Mouse (Mus musculus) cerebellum, adult (tissue): ENCODE measurements around the gene Rbms2.

Source experiments
- ATAC-seq: cut with Nextera tagmentation; 2 replicates; pipeline ENCODE4 v1.9.2; 2017; ENCODE audit warnings: mild to moderate bottlenecking, moderate library complexity, mixed read lengths; ENCODE audit not compliant: insufficient number of reproducible peaks, low FRiP score, low TSS enrichment

The Rbms2 gene

DNA sequence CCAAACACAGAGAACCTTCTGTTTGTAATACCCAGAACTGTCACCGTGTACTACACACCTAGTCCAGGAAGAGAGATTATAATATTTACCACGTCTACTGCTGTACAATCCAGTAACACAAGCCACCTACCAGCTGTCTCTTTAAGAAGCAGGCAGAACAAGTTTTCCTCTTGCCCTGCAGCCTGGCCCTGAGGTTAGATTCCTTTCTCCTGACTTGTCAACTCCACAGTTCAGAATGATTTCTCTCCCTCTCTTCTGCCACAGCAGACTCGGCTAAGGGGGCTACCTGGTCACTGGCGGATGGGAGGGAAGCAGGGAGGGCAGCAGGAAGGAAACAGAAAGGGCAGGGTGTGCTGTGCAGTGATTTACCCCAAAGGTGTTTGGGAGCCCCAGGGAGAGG is 36.4 kb downstream of the Rbms2 start:
- no peak for ATAC-seq

GRCm38 (mm10) chr10:128142165-128142564 is 37.9 kb downstream of the Rbms2 start:
- ATAC-seq: no peak

- ATAC-seq: no peak
Observed at GRCm38 (mm10) chr10:128140236-128140952, 39.7 kb downstream of the Rbms2 start.

GRCm38 (mm10) chr10:128135374-128135773 is 44.7 kb downstream of the Rbms2 start:
- ATAC-seq: no peak

DNA sequence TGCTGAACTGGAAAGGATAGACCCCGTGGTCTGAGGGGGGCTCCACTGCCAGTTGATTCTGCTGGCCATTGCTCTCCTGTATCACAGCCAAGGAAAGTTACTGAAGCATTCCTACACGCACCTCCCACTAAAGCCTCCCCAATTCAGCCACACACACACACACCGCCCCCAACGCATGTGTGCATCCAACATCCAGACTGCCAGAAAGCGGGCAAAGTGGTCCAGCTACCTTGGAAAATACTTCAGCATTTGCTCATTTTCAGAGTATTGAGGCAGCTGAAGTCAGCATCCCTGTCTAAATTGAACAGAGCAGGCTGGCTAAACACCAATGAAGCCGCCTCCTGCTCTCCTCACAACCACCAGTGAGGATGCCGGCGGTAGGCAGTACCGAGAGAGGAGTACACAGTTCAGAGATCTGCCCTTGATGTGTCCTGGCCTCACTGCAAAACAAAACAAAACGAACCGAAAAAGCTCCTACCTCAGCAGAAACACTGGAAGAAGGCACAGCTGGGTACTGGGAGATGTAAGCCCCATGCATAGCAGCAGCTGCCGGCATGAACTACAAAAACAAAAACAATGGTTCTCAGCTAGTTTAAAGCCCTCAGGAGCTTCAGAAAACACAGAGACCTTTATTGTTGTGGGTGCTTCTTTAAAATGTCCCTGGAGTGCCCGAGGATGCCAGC is 46.3 kb downstream of the Rbms2 start:
- no peak for ATAC-seq

GRCm38 (mm10) chr10:128131812-128132211 is 48.3 kb downstream of the Rbms2 start:
- ATAC-seq: no peak

- no peak for ATAC-seq
Observed at GRCm38 (mm10) chr10:128131297-128131696, 48.8 kb downstream of the Rbms2 start.

DNA sequence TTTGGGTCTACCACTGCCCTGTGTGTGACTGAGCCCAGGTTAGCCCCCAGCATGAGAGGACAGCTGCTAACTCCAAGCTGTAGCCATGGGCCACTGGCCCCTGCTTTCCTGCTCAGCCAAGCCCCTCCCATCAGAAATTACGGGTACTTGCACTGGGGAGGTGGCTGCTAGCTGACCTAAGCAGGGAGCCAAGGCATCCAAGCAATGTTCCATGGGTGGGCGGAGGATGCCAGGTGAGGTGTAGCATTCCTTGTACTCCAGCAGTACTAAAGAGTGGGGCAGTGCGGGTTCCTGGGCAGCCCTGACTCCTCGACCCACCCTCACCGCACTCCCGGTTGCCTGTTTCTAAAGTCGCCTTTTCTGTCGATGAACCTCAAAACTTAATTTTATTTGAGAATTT is 52.0 kb downstream of the Rbms2 start:
- ATAC-seq: no peak

- no peak for ATAC-seq
Observed at GRCm38 (mm10) chr10:128127497-128127896, 52.6 kb downstream of the Rbms2 start.

DNA sequence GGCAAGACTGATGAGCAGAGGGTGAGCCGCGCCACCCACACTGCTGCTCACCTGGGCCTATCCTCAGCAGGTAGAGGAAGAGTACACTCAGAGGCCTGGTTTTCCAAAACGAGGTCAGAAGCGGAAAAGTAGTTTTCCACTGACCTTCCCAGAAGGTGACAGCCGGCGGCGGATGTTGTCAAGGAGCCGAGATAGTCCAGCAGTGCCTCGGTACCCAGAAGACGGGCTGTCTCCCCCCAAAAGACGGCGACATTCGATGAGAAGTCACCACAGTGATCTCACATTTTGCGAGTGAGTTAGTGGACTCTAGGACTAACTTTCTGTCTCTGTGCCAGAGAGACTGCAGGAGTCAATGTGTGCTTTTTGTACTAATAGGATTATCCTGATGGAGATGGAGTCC is 54.1 kb downstream of the Rbms2 start:
- no peak for ATAC-seq

GRCm38 (mm10) chr10:128124831-128125230 is 55.3 kb downstream of the Rbms2 start:
- ATAC-seq: no peak

DNA sequence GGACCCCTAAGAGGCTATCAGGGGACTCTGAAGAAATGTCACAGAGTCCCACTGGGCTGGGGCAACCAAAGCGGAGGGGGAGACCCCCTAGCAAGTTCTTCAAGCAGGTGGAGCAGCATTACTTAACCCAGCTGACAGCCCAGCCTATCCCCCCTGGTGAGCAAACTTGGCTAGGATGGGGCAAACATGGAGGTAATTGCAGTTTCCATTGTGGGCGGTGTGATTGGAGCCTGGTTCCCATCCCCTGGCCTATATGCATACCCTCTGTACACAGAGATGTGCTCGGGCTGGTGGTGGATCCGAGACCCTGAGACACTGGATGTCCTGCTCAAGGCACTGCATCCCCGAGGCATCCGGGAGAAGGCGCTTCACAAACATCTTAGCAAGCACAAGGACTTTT is 56.3 kb downstream of the Rbms2 start:
- no peak for ATAC-seq

DNA sequence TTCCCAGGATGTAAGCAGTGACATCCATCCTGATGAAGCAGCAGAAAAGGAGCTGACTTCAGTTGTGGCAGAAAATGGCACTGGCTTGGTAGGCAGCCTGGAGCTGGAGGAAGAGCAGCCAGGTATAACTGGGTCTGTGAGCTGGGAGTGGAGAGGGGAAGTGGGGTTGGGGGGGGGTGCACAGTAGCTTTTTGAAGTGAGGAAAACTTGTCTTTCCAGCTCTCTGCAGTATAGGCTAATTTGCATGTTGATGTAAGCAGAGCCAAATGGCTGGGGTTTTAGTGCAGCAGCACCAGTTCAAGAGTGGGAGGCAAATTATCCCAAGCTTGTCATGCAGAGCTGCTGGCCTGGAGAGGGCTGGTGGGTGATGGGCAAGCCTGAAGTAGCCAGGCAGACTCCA is 68.9 kb downstream of the Rbms2 start:
- no peak for ATAC-seq

- ATAC-seq: no peak
Observed at GRCm38 (mm10) chr10:128110103-128110761, 69.9 kb downstream of the Rbms2 start.

DNA sequence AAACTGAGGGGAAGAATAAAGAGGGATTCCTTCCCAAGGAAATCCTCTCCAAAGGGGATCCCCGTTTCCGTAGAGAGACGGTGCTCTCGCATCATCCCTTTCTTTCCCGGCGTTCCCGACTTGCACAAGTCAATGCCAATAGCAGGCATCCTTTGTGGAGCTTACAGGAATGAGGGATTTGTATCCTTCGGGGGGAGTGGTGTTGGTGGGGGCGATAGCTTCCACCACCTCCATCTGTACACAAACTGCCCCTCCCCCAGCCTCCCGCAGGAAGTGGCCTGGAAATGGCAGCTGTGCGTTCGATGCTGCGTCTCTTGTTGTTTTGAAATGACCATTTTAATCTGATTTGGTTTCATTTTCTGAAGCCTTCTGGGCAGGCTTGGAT is 82.5 kb downstream of the Rbms2 start:
- no peak for ATAC-seq

DNA sequence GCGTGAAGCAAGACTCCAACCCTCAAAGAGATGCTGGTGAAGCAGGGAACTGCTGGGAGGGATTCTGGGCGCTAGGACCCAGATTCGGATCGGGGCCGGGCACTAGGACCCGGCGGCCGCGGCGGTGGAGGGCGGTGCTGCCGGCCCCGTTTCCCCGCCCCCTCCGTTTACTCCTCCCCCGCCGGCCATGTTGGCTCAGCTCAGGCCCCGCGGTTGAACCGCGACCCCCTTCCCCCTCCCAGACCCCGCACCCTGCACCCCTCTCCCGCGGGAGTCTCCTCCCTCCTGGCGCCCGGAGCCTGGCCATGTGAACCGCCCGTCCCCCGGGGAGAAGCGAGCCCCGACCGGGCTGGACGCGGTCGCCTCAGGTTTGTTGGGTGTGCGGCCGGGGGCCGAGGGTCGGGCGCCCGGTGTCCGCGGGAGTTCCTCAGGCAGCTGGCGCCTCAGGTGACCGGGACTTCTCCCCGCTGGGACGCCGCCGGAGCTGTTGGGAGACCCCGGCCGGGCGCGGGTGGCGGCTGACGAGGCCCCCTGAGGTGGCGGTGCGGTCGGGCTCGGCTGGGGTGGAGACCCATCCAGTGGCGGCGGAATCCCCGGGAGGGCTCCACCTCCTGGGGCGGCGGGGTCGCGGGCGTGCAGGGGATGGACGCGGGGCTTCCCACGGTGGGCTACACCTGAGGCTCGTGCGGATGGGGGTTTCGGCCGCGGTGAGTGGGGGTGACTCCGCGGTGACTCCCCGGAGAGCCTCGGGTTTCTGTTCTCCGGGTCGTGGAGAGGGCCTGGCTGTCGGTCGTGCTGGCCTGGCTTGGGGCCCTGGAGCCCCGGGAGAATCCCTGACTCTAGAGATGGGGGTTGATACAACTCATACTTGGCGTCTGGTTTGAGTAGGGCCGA is 83.2 kb downstream of the Rbms2 start:
- peak; percentile 56; the same call in 1 of the 2 replicates for ATAC-seq

DNA sequence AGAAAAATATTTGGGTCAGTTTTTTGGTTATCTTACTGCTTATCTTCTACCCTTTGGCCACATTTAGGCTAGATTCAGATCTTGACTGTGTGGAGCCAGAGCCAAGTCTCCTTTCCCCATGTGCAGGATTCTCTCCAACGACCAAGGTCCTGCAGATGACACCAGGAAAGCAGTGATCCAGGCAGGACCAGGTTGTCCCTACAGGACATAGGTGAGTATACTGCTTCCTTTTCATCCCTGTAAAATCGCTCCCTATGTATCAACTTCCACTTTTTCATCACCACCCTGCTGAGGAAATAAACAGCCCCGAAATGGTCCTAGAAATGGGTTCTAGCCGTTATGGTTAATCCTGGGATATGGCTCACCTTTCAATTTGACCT is 83.8 kb downstream of the Rbms2 start:
- no peak for ATAC-seq

- ATAC-seq: no peak
Observed at GRCm38 (mm10) chr10:128095003-128095636, 85.0 kb downstream of the Rbms2 start.

DNA sequence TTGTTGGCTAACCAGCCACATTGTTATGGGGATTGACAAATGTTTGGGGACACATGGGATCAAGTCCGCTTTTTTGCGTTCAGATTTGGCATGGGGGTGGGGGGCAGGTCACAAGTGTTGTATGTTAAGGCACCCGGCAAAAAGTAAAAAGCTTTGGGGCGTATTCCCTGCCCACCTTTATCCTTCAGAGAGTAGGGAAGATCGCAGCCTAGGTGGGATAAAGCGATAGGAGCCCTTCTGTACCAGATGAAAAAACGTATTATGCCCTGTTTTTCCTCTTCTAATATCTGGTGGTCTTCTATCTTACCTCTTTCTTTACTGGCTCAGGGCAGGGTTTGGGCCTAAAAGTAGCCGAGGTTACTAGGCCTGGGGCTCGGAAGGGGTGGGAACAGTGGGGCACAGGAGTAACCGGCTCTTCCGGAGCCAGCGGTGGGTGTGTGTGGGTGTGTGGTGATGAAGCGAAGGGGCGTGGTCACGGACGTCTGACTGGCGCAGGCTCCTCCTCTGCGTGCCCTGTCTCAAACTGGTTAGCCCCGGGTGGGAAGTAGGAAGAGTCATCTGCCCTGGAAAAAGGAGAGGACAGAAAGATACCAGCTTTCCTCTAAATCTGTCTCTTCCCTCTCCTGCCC is 85.6 kb downstream of the Rbms2 start:
- no peak for ATAC-seq
